Mouse (Mus musculus) forebrain, embryonic 10.5 days (tissue): ENCODE results near the gene Pik3c2g. TPM values are rescaled to one million over a fixed set of nuclear protein-coding genes. Genes with fewer than 3 reads are reported as not detected.

Source experiments
- DNase-seq: peaks from one replicate; pipeline ENCODE4 v3.0.0-alpha.2; 2017; ENCODE audit warnings: low spot score; ENCODE audit errors: extremely low spot score
- H3K27ac ChIP-seq: fragments of 300-500 bp; sonication (generic); 2 replicates; pipeline ENCODE4 v1.5.1; 2016; ENCODE audit warnings: mild to moderate bottlenecking
- H3K27me3 ChIP-seq: fragments of 300-500 bp; sonication (generic); 2 replicates; pipeline ENCODE4 v1.6.1; 2016; ENCODE audit warnings: mild to moderate bottlenecking; ENCODE audit not compliant: poor library complexity, severe bottlenecking
- H3K36me3 ChIP-seq: fragments of 300-500 bp; sonication (generic); replicated peaks from 2 replicates; pipeline ENCODE4 v1.6.1; 2016; ENCODE audit warnings: mild to moderate bottlenecking, moderate library complexity
- H3K4me1 ChIP-seq: fragments of 300-500 bp; sonication (generic); 2 replicates; pipeline ENCODE4 v1.6.1; 2016
- H3K4me3 ChIP-seq: fragments of 300-500 bp; sonication (generic); 2 replicates; pipeline ENCODE4 v1.5.1; 2016; ENCODE audit warnings: mild to moderate bottlenecking, moderate library complexity
- H3K9me3 ChIP-seq: fragments of 300-500 bp; sonication (generic); 2 replicates; pipeline ENCODE4 v1.6.1; 2016; ENCODE audit warnings: mild to moderate bottlenecking, moderate library complexity
- WGBS: fragments of 180-500 bp; shearing (Covaris S2); methylation state at CpG from one replicate; pipeline ENCODE4 v1.1.7; 2016; 5-methylcytosine and 5-hydroxymethylcytosine counted together
- polyA plus RNA-seq: library from polyadenylated mRNA; unstranded; fragments of >200 nt; fragmentation: Nextera tagmentation; extraction: Ambion mirVana; gene quantifications from 2 replicates; pipeline ENCODE4 v1.2.1, GENCODE M21; 2016

Pik3c2g gene
- polyA plus RNA-seq, 1 experiment from 2014 or later, result not detected

DNA sequence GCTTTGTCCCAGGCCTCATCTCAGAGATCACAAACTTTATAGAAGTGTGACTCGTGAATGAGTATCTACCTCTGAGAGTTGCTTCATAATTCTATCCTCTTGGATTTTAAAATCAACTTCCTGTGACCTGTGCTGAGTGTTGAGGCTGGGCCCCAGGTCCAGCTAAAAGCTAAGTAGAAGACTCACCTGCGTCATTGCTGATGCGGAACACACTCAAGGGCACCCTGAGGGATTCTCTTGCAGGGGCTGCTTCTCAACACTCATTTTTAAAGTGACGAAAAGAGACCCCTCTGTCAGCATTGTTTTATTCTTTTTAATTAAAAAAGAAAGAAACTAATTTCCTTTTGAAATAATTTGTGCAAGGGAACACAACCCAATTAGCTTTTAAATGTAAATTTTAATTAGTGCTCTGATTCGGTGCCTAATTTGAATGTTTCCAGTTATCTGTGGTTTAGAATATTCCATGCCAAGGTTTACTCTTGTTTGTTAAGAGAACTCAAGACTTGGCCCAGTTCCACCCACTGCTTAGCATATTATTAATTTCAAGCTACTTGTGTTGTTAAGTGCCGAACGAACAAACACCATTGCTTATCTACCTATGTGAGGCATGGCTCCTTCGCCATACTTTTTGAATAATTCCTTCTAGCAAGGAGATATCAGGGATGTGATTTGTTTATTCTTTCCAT, 212.7 kb downstream of the Pik3c2g start:
- no peaks in the 10 kb centered on the region for H3K9me3 ChIP-seq
- H3K4me3 ChIP-seq, result no peak overlapping the region
- 91% methylated on average over 8 of the region's 8 CpGs for WGBS
- no peaks in the 10 kb centered on the region for H3K27me3 ChIP-seq
- H3K27ac ChIP-seq, result no peak overlapping the region
- DNase-seq, result no peak
- no peaks in the 10 kb centered on the region for H3K36me3 ChIP-seq
- 0 out of 2 replicates have a peak, but pooled peaks cover 3% of the 10 kb centered on the region for H3K4me1 ChIP-seq

DNA sequence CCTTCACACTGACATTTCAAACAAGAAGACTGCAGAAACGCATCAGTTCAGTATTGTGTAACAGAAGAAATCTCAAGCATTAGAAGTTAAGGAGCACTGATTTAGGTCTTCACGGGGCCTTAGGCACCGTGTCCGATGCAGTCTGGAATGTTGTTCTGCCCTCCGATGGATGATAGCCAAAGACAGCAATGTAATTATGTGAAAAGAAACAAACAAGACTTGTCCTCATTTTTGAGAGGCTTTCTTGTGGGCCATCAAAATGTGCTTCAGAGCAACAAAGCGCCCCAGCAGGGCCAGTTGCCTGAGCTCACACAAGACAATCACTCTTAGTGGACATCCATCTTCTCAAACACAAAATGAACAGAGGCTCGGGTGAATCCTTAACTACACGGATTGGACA, 234.9 kb downstream of the Pik3c2g start:
- Histone ChIP-seq H3K9me3 (no peaks in the 10 kb centered on the region), H3K36me3 (no peaks in the 10 kb centered on the region), H3K27ac (no peak overlapping the region), H3K27me3 (no peaks in the 10 kb centered on the region), H3K4me3 (no peak overlapping the region), H3K4me1 (no peaks in the 10 kb centered on the region)
- DNase-seq, result no peak
- WGBS, result 88% methylated on average over 8 of the region's 8 CpGs

GRCm38 (mm10) chr6:139838239-139838638, 251.2 kb downstream of the Pik3c2g start:
- H3K4me1 ChIP-seq, result no peaks in the 10 kb centered on the region
- no peak overlapping the region for H3K27ac ChIP-seq
- no peak overlapping the region for H3K4me3 ChIP-seq
- H3K9me3 ChIP-seq, result no peaks in the 10 kb centered on the region
- no peak for DNase-seq
- WGBS, result 87% methylated on average over 6 of the region's 6 CpGs
- no peaks in the 10 kb centered on the region for H3K27me3 ChIP-seq
- no peaks in the 10 kb centered on the region for H3K36me3 ChIP-seq

GRCm38 (mm10) chr6:139838713-139839112, 251.7 kb downstream of the Pik3c2g start:
- no peaks in the 10 kb centered on the region for H3K27me3 ChIP-seq
- H3K4me3 ChIP-seq, result no peak overlapping the region
- no peak overlapping the region for H3K27ac ChIP-seq
- H3K36me3 ChIP-seq, result no peaks in the 10 kb centered on the region
- no peaks in the 10 kb centered on the region for H3K4me1 ChIP-seq
- 91% methylated on average over 3 of the region's 3 CpGs for WGBS
- H3K9me3 ChIP-seq, result no peaks in the 10 kb centered on the region
- DNase-seq, result no peak

DNA sequence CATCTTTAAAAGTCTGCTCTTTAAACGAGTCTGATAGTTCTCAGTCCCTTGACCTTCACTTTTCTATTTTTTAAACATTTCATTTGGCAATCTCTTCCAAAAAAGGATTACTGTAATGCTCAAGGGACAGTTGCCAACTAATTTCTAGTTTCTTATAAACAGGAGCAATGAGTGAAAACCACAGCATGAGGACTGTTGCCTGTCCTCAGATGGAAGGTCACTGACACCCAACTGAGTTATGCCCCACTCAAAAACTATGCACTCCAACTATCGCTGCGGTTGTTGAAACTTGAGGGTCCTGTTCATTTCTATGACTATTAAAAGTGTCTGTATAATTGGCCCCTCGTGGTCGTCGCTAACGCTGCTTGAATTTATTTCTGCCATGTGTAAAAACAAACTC, 252.9 kb downstream of the Pik3c2g start:
- Histone ChIP-seq H3K9me3 (no peaks in the 10 kb centered on the region), H3K4me3 (no peak overlapping the region), H3K4me1 (no peaks in the 10 kb centered on the region), H3K27ac (no peak overlapping the region), H3K36me3 (no peaks in the 10 kb centered on the region), H3K27me3 (no peaks in the 10 kb centered on the region)
- 95% methylated on average over 7 of the region's 7 CpGs for WGBS
- DNase-seq, result no peak

- no peak for DNase-seq
- no peaks in the 10 kb centered on the region for H3K4me1 ChIP-seq
- H3K9me3 ChIP-seq, result no peaks in the 10 kb centered on the region
- 95% methylated on average over 8 of the region's 8 CpGs for WGBS
- no peak overlapping the region for H3K4me3 ChIP-seq
- H3K27me3 ChIP-seq, result no peaks in the 10 kb centered on the region
- no peak overlapping the region for H3K27ac ChIP-seq
- H3K36me3 ChIP-seq, result no peaks in the 10 kb centered on the region
These were observed 254.3 kb downstream of the Pik3c2g start for GRCm38 (mm10) chr6:139841272-139841671.

- no peaks in the 10 kb centered on the region for H3K36me3 ChIP-seq
- no peaks in the 10 kb centered on the region for H3K27me3 ChIP-seq
- H3K4me3 ChIP-seq, result no peak overlapping the region
- H3K4me1 ChIP-seq, result no peaks in the 10 kb centered on the region
- WGBS, result 97% methylated on average over 1 of the region's 1 CpGs
- H3K27ac ChIP-seq, result no peak overlapping the region
- no peak for DNase-seq
- H3K9me3 ChIP-seq, result no peaks in the 10 kb centered on the region
These were observed 255.6 kb downstream of the Pik3c2g start for GRCm38 (mm10) chr6:139842626-139843025.

DNA sequence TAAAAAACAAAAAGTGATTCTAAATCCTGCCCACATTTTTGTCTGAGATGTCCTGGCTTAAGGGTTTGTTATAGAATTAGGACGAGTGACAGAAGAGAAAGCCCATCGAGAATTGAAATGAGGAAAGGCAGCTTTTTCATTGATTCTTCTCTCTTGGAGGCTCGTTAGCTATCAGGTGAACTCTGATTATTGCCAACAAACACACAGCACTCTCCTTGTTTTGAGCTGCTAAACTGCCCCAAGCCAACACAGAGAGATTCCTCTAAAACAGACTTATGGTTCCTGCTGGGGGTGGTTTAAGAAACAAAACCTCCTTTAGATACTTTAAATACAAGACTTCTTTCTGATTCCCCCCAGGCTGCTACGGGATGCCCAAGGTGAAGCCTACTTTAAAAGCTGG, 256.5 kb downstream of the Pik3c2g start:
- H3K27me3 ChIP-seq, result no peaks in the 10 kb centered on the region
- WGBS, result 54% methylated on average over 4 of the region's 4 CpGs
- H3K4me3 ChIP-seq, result no peak overlapping the region
- no peak for DNase-seq
- no peak overlapping the region for H3K27ac ChIP-seq
- H3K36me3 ChIP-seq, result no peaks in the 10 kb centered on the region
- no peaks in the 10 kb centered on the region for H3K4me1 ChIP-seq
- H3K9me3 ChIP-seq, result no peaks in the 10 kb centered on the region

- WGBS, result 86% methylated on average over 7 of the region's 7 CpGs
- Histone ChIP-seq H3K36me3 (no peaks in the 10 kb centered on the region), H3K4me3 (no peak overlapping the region), H3K27me3 (no peaks in the 10 kb centered on the region), H3K4me1 (no peaks in the 10 kb centered on the region), H3K9me3 (no peaks in the 10 kb centered on the region), H3K27ac (no peak overlapping the region)
- no peak for DNase-seq
These were observed 260.0 kb downstream of the Pik3c2g start for GRCm38 (mm10) chr6:139846889-139847544.

- H3K27ac ChIP-seq, result no peak overlapping the region
- WGBS, result 81% methylated on average over 3 of the region's 3 CpGs
- H3K9me3 ChIP-seq, result no peaks in the 10 kb centered on the region
- H3K27me3 ChIP-seq, result no peaks in the 10 kb centered on the region
- no peak overlapping the region for H3K4me3 ChIP-seq
- no peak for DNase-seq
- H3K4me1 ChIP-seq, result no peaks in the 10 kb centered on the region
- H3K36me3 ChIP-seq, result no peaks in the 10 kb centered on the region
These were observed 262.9 kb downstream of the Pik3c2g start for GRCm38 (mm10) chr6:139849931-139850330.

GRCm38 (mm10) chr6:139851705-139852603, 264.9 kb downstream of the Pik3c2g start:
- no peak for DNase-seq
- H3K27ac ChIP-seq, result no peak overlapping the region
- H3K4me3 ChIP-seq, result no peak overlapping the region
- H3K4me1 ChIP-seq, result no peaks in the 10 kb centered on the region
- H3K9me3 ChIP-seq, result no peaks in the 10 kb centered on the region
- H3K27me3 ChIP-seq, result no peaks in the 10 kb centered on the region
- WGBS, result 95% methylated on average over 21 of the region's 21 CpGs
- H3K36me3 ChIP-seq, result no peaks in the 10 kb centered on the region

DNA sequence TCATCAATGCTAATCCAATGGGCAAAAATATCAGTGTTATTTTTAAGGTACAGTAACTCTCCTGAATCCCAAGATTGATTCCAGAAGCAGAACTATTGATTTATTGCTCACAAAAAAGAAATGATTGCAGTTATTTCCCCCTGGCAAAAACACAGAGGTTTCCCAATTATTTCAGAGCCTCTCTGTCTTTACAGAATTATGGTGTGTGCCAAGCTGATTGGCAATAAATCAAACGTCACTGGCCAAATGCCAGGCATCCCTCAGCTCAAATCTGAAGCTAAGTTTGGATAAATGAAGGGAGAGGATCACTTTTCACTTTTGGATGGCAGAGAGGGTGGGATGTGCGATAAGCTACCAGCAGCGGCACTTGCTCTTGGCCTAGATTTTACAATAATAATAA, 265.8 kb downstream of the Pik3c2g start:
- no peaks in the 10 kb centered on the region for H3K27me3 ChIP-seq
- H3K4me3 ChIP-seq, result no peak overlapping the region
- 93% methylated on average over 3 of the region's 3 CpGs for WGBS
- H3K27ac ChIP-seq, result no peak overlapping the region
- no peaks in the 10 kb centered on the region for H3K36me3 ChIP-seq
- H3K4me1 ChIP-seq, result no peaks in the 10 kb centered on the region
- no peak for DNase-seq
- no peaks in the 10 kb centered on the region for H3K9me3 ChIP-seq

DNA sequence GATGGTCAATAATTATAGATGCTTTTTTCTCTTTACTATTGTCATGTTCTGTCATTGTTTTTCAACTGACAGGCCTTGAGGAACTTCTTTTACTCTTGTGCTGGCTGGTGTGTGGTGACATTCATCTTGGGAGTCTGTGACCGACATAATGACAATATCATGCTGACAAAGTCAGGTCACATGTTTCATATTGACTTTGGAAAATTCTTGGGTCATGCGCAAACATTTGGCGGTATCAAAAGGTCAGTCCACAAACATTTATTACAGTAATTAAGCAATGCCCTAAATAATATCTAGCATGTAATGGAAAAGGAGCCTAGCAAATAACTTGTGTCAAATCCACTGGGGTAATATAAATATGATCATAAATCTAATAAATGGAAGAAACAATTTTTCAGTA, 273.1 kb downstream of the Pik3c2g start:
- no peak for DNase-seq
- Histone ChIP-seq H3K4me1 (no peaks in the 10 kb centered on the region), H3K27me3 (no peaks in the 10 kb centered on the region), H3K36me3 (no peaks in the 10 kb centered on the region), H3K9me3 (no peaks in the 10 kb centered on the region), H3K27ac (no peak overlapping the region), H3K4me3 (no peak overlapping the region)
- WGBS, result 97% methylated on average over 3 of the region's 3 CpGs
